Mouse (Mus musculus) left cerebral cortex, postnatal 25 days (tissue): ENCODE data around the gene Has1. TPM values are rescaled to one million over a fixed set of nuclear protein-coding genes. Genes with fewer than 3 reads are reported as not detected.

Source experiments
- DNase-seq, 2 experiments: peaks; one replicate each; pipeline ENCODE4 v3.0.0; 2022; ENCODE audit warnings: low spot score in 2 of 2, mixed read lengths in 1 of 2
- intact Hi-C: fragments of 180-260 bp; cut with DNase I; formaldehyde crosslinking; loops from one replicate; pipeline ENCODE4 v1.15.1; 2025
- total RNA-seq, 2 experiments: library from RNA; stranded (reverse); gene quantifications; 2 replicates each; pipeline ENCODE4 v1.2.3; 2021

Has1 gene
- total RNA-seq: under 1 TPM; 0.53 to 0.62 TPM

DNA sequence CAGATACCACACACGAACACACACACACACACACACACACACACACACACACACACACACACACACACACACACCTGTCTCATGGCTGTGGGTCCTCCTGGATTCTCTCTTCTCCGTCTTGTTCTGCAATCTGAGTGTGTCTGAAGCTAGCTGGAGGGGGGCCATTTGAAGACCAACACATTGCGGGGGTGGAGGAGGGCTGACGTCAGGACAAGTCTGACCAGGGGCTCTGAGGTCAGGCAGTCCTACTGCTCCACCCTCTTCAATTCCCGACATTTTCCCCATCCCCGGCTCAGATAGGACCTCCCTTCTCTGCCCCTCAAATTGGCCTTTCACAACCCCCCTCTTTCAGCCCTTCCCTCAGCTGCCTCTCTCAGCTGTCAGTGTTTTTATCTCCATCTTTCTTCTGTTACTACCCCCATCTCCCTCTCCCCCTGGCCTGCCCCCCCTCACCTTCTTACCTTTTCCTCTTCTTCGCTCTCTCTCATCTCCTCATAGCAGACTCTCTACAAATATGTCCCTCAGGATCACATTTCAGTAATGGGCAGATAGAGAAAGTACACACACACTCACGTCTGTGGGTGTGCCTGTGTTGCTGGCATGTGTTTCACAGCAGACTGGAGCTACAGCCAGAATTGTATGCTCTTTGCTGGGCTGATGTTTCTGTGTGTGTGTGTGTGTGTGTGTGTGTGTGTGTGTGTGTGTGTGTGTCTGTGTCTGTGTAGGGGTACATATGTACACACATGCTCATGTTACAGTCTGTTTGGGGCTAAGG lies at the start of gene Has1:
Has1 (minus strand) TSS at position 142 of the 775 bp plus-strand sequence.
- DNase-seq: no peak
- intact Hi-C loops: loop anchor here (5.0 kb wide), 1 partner anchor 48 kb away; no protein-coding TSS in a partner anchor

DNA sequence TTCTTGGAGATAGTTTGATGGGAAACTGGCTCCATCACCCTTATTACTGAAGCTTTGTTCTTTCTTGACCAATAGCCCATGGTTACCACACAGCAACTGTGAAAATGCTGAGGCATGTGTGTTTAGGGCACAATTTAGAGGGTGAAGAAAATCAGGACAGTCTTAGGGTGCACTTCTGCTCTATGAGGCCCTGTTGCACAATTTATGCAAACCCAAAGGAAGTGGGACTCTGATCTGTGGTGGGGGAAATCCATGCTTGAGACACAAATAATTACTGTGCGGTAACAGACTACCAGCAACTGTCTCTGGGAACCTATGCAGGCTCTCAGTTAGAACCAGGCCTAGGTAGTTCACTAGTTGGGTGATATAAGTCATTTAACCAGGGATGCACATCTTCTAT lies 45.8 kb upstream of the Has1 start:
- DNase-seq: no peak
- intact Hi-C loops: no loop called here

DNA sequence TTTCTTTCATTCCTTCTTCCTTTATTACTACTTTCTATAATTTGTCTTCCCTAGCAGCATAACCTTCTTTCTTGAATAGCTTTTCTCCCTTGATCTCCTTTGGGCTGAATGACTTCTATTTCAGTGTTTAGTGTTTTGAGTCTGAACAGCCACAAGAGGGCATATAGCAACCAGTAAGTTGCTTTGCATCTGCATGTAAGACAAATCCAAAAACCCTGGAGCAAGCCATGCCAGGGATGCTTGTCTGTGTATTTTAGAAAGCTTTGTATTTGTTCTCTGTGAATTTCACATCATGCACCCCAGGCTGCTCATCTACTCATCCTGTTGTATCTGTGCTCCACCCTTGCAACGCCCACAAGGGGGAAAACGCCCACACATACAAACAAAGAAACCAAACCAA lies 44.3 kb upstream of the Has1 start:
- DNase-seq: peak in 1 of 2 experiments; percentile 39
- intact Hi-C loops: no loop called here

DNA sequence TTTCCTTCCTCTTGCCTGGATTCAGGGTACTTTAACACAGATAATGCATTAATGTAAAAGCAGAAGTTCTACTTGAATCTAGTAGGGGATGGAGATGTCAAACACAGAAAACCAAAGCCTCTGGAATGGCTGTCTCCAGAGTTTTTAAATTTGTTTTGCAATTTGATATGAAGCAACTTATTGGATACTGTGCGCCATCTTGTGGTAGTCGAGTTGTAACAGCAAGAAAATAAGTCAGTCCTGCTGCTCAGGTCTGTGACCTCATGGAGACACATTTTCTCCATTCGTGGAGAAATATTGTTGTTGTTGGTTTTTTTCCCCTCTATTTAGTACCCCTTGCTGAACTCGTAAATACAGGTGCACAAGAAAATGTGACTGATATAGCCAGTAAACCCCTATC lies 41.0 kb upstream of the Has1 start:
- peak; percentile 31 to 63 for DNase-seq
- intact Hi-C loops: loop anchor here (1.0 to 2.0 kb wide), 2 partner anchors 51 to 130 kb away; no protein-coding TSS in a partner anchor

DNA sequence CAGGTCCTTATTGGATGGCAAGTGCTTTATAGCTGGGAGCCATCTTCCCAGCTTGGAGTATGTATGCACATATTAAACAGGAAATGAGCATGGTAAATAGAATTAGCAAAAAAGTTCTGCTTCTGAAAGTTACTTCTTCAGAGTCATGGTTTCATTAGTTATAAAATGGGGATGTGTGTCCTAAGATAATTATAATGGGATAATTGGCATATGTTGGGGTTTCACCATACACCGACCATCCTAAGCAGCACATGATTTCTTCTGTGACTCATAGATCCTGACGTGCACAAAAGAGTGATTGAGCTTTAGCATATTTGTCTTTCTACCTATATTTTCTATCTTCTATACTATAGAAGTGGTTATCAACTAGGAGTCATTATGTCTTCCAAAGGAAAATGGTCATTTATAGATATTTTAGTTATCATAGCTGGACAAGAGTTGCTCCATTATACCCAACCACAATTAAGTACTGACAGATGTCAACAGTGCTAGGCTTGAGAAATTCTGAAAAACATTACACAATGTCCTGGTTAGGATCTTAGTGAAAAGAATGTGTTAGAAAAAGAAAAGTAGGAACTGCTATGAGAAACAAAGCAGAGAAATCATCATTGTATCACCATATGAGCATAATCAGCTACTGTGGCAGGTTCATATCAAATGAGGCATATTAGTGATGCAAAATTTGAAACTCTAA lies 34.9 kb upstream of the Has1 start:
- intact Hi-C loops: no loop called here

DNA sequence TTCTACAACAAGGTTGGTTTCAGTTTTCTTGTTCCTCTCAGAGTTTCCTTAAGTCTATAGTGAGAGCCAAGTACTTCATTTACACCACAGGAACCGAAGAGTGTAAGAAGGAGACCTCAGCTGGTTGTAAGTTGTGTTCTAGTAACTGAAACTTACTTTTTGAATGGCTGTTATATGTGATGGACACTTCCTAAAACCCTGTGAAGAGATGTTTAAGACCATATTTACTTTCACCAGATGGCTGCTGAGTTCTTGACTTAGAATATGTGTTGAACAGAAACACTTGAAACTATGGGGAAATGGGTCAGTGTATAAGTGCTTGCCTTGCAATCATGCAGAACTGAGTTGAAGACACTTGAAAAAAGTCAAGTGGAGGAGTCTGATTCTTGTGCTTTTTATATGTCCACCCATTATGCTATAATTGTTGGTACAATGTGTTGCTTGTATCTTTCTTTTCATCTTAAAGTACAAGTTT lies 32.8 kb upstream of the Has1 start, which contains the start of the genes Fpr2 and Fpr3:
Fpr2 (plus strand) TSS at position 51 of the 475 bp plus-strand sequence.
Fpr3 (plus strand) TSS at position 79 of the 475 bp plus-strand sequence.
- DNase-seq: peak in 1 of 2 experiments; percentile 28
- intact Hi-C loops: no loop called here

More for the DNA sequence above, 34.9 kb upstream of the Has1 start:
- no peak for DNase-seq

DNA sequence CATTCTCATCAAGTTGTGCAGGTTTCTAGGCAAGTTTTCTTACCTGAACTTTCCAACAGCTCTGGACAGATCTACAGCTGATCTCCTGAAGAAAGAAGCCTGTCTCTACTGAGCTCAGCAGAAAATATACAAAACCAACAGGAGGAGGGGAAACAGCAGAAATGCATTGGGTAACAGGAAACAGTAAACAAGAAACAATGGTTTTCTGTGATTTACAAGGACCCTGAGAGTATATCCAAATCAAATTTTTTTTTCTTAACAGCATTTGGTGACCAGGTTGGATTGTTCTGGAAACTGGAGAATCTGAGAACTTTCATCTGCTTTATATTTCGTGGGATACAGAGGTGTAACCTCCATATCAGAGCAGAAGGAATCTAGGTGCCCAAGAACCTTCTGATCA lies 28.8 kb upstream of the Has1 start, which contains the start of gene Fpr1:
Fpr1 (minus strand) TSS at position 101 of the 400 bp plus-strand sequence.
- DNase-seq: no peak
- intact Hi-C loops: no loop called here

DNA sequence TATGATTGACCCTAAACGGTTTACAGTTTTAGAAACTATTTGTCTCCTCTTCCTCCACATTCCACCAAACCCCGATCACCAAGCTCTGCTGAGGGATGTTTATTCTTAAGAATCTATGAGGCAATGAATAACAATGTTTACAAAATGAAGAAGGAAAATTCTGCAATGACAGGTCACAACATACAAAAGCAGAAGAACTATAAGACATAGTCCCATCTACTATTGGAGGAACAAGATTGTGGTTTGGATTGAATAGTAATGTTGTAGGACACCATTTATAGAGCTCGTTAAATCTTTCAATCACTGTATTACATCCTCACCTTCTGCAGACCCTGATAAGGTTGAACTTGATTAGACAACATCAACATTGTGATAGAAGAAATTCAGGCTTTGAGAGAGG lies 27.7 kb upstream of the Has1 start:
- no peak for DNase-seq
- intact Hi-C loops: no loop called here

DNA sequence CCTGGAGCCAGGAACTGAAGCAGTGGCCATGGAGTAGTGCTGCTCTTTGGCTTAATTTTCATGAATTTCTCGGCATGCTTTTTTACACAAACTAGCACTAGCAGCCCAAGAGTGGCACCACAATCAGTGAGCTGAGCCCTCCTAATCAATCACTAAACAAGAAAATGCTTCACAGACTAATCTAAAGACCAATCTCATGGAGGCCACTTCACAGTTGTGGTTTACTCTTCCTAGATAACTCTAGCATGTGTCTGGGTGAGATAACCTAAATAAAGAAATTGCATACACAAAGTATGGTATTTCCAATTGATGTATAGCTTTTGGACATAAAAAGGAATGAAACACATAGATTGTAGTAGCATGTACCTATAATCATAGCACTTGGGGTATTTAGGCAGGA lies 24.3 kb upstream of the Has1 start:
- no peak for DNase-seq
- intact Hi-C loops: no loop called here

DNA sequence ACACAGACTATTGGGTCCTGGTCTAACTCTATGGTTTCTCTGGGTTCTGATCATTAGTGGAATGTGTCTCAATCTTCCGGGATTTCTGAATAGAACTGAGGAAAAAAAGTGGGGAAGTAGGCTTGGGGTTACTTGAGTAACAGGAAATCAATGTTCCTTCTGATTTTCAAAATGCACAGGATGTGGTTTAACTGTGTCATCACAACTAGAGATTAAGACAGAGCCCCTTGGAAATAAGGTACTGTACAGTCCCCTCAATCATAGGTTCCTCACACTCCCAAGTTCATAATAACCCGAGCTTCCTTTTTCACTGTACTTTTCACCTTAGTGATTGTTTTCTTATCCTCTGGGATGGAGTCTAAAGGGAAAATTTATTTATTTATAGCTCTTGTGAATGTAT lies 16.7 kb upstream of the Has1 start:
- intact Hi-C loops: no loop called here
- no peak for DNase-seq

DNA sequence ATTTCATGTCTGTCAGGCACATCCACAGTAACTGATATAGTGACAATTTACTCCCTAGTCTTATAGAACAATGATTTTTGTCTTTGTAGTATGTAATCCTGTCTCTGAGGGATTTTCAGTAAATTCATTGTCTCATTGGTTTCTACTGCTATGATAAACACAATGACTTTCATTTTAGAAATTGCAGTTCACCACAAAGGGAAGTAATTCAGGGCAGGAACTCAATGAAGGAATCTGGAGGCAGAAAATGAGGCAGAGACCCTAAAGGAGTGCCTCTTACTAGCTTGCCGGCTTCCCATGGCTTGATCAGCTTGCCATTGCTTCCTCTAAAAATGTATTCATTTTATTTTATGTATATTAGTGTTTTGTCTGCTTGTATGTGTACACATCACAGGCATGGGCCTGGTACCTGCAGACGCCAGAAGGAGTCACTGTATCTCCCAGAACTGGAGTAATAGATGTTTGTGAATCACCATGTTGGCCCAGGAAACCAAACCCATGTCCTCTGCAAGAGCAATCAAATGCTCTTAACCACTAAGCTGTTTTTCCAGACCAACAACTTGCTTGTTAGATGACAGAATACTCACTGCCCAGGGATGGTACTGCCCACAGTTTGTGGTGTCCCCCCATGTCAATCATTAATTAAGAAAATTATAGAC lies 16.0 kb upstream of the Has1 start:
- intact Hi-C loops: no loop called here
- DNase-seq: no peak

DNA sequence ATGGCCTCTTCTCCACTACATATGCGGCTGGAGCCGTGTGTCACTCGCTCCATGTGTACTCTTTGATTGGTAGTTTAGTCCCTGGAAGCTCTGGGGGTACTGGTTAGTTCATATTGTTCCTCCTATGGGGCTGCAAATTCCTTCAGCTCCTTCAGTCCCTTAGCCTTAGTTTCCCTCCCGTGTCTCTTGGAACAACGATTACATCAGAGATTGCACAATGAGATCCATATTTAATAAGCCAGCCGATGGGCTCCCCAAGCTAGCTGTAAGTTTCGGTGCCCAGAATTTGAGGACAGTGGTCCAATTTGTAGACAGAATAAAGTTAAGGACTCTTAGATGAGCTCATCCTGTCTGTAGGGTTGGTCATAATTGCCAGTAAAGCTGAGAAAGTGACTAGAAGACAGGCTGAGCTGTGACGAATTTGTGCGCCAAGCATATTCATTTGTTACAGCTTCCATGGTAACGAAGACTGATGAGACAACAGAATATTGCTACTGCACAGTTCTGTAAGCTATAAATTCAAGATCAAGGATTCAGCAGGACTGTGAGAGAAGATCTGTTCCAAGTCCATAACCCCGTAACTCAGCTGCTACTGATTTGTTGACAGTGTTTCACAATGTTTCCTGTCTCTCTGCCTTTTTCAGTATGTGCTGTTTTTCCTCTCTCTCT lies 11.9 kb upstream of the Has1 start:
- intact Hi-C loops: no loop called here
- DNase-seq: peak; percentile 24 to 57

DNA sequence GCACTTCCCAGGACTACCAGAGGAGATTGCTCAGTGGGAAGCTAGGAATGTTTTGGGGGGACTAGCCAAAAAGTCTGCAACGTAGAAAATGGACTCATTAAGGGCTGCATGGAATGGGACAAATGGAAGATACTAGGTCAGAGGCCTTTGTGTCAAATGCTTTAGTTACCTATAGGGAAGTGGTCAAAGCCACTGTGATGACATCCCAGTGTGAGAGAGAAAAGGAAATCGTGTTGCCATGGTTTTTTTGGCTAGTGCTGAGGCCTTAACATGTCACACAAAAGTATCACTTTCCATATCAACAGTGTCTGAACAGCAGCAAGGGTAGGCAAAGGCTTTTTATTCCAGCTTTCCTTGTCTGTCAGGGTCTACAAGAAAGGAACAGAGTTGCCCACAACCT lies 10.2 kb upstream of the Has1 start:
- no peak for DNase-seq
- intact Hi-C loops: no loop called here

DNA sequence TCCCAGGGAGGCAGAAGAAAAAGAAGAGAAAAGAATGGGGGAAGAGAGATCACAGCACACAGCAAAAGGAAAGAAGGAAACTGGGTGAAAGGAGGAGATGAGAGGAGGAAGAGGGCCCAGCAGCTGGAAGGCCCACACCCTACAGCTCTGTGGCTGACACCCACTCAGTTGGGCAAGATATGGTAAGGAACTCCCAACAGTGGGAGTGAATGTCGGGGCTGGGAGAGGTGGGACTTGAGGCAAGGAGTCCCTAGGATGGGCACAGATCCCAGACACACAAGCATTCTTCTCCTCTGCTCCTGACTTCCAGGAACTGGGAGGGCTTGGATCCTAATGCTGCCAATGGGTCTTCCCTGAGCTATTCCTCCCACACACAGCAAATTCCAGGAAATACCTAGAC lies 7.4 kb upstream of the Has1 start:
- intact Hi-C loops: no loop called here
- no peak for DNase-seq

DNA sequence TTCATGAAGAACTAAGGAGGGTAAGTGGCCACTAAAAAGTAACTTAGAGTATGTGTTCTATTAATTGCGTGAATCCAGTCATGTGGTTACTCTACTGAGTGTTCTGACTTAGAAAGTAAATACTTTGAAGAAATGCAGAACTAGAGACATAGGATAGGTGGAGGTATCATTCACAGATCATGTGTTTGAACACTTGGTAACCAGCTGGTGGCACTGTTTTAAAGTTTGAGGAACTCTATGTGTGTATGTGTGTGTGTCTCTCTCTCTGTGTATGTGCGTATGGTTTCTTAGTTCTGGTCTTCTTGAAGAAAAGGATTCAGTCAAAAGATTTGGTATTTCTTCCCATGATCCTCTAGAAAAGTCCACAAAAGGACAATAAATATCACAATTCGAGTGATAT lies 5.1 kb upstream of the Has1 start:
- intact Hi-C loops: no loop called here
- no peak for DNase-seq

DNA sequence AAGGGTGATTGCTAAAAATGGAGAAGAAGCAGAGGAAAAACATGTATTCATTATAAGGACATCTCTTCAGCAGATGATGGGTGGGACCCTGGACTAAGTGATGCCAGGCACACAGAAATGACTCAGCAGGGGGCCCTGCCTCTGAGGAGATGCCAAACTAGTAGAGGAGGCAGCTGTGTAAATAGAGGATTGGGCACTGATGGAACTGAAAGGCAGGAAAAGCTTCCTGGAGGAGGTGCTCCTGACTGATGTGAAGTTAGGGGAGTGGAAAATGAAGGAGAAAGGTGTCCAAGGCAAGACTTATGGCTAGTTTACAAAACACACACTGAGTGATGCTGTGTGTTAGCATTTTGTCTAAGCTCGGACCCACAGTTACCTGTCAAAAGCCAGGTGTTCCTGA lies 2.4 kb upstream of the Has1 start:
- intact Hi-C loops: loop anchor here (5.0 kb wide), 1 partner anchor 50 kb away; no protein-coding TSS in a partner anchor
- no peak for DNase-seq

DNA sequence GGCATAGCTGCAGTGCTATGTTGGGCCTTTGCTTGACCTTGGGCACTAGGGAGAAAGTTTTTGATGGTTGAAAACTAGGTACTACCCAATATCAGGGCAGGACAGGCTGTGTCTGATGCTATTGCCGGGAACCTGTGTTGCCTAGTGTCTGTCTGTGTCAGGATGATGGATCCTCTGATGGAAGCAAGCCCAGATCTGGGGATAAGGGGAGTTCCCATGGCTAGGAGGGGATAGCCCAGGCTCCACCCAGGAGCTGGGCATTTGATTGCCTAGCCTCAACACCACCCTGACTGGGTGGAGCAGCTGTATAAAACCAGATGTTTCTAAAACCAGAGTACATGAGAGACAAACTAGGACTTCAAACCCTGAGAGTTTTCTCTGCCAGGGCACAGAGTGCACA lies 1.6 kb upstream of the Has1 start:
- DNase-seq: no peak
- intact Hi-C loops: loop anchor here (5.0 kb wide), 1 partner anchor 49 kb away; no protein-coding TSS in a partner anchor

DNA sequence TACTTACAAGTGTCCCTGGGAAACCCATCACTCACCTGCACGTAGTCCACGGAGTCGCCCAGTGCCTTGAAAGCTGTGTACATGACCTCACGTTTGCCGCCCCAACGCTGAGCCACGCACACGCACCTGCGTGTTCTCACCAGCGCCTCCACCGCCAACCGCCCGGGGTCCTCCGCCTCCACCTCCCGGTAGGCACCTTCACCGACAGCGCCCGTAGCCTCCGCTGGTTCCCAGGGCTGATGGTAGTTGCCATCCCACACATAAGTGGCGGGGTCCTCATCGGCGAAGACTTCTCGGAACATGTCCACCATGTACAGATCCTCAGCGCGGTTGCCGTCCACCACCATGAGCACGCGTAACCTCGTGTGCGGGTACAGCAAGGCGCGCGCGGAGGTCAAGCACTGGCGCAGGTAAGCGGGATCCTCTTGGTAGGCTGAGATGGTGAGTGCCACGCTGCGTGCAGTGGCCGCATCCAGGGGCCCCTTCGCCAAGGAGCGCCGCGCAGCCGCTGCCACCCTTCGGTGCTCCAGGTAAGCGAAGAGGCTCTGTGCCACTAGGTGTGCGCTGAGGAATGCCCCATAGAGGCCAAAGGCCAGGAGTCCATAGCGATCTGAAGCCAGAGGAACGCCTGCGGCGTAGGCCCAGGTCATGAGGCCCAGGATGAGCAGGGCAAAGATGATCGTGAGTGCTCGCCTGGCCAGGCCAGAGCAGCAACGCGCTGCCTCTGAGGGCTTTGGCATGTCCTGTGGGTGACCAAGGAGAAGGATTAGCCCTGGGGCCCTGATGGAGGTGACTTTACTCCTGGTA lies 4.9 kb downstream of the Has1 start:
- intact Hi-C loops: no loop called here
- DNase-seq: peak in 1 of 2 experiments; percentile 32

DNA sequence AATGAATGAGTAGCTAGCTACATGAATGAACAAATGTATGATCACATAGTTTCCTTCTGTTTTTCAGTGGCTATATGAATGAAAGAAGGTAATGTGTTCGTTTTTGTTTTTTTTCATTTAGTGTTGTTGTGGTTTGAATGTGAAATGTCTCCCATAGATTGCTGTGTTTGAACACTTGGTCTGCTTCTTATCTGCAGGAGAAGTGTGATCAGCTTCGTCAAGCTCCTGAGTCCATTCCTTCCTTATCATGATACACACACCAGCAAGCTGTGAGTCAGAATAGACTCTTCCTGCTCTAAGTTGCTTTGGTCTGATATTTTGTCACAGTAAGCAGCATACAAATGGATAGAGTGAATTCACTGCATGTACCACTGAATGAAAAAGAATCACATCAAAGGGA lies 6.0 kb downstream of the Has1 start:
- intact Hi-C loops: no loop called here
- no peak for DNase-seq
